Mouse (Mus musculus) heart, embryonic 10.5 days (tissue): Measurements from ENCODE around the gene Ifi35. TPM values are rescaled to one million over a fixed set of nuclear protein-coding genes. Genes with fewer than 3 reads are reported as not detected.
"Not testable (repeated sequence)": the region's sequence is repeated elsewhere in the genome, so short reads cannot be mapped to it uniquely, and the experiment has no call there.

Experiments used
- DNase-seq: peaks from one replicate; pipeline ENCODE4 v3.0.0-alpha.2; 2017; ENCODE audit warnings: low spot score
- H3K27ac ChIP-seq: fragments of 300-500 bp; sonication (generic); 2 replicates; pipeline ENCODE4 v1.5.1; 2016; ENCODE audit warnings: mild to moderate bottlenecking
- H3K27me3 ChIP-seq: fragments of 300-500 bp; sonication (generic); 2 replicates; pipeline ENCODE4 v1.6.1; 2016; ENCODE audit warnings: mild to moderate bottlenecking; ENCODE audit not compliant: poor library complexity, insufficient read depth, severe bottlenecking
- H3K36me3 ChIP-seq: fragments of 300-500 bp; sonication (generic); 2 replicates; pipeline ENCODE4 v1.6.1; 2016; ENCODE audit warnings: mild to moderate bottlenecking, moderate library complexity
- H3K4me1 ChIP-seq: fragments of 300-500 bp; sonication (generic); 2 replicates; pipeline ENCODE4 v1.6.1; 2016; ENCODE audit warnings: mild to moderate bottlenecking
- H3K4me3 ChIP-seq: fragments of 300-500 bp; sonication (generic); 2 replicates; pipeline ENCODE4 v1.5.1; 2016; ENCODE audit warnings: mild to moderate bottlenecking, moderate library complexity
- H3K9me3 ChIP-seq: fragments of 300-500 bp; sonication (generic); 2 replicates; pipeline ENCODE4 v1.6.1; 2016; ENCODE audit warnings: mild to moderate bottlenecking, moderate library complexity
- WGBS: fragments of 180-500 bp; shearing (Covaris S2); methylation state at CpG from one replicate; pipeline ENCODE4 v1.1.7; 2016; 5-methylcytosine and 5-hydroxymethylcytosine counted together
- polyA plus RNA-seq: library from polyadenylated mRNA; unstranded; fragments of >200 nt; fragmentation: Nextera tagmentation; extraction: Ambion mirVana; gene quantifications from 2 replicates; pipeline ENCODE4 v1.2.1, GENCODE M21; 2016

Ifi35 gene
- polyA plus RNA-seq, 1 experiment from 2014 or later, result 9.4 TPM

DNA sequence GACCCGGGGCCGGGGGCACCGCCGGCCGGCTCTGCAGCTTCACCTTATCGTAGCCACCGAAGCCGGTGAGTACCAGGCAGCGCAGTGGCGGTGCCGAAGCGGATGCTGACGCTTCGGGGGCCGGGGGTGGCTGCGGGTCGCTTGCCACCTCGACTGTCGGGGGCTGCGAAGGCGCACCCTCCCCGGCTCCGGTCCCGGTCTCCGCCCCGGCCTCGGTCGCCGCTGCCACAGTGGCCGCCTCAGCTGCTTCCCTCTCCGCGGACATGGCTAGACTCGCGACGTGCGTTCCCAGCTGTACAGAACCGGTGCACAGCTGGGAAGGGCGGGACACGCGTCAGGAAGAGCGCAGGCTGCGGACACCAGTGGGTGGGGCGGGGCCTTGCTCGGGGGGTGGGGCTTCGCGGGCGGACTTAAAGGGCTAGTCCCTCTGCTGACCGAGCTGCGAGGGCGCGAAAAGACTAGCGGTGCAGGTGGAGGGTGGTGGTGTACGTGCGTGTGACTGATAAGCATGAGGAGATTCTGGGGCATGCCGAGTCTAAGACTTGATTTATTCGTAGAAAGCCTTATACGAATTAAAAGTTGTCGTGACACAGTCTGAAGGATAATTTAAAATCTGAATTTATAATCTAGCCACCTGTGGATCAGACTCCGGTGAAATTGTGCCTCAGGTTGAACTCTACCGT is 17.8 kb downstream of the Ifi35 start, which contains the start of gene Vat1:
Gene Vat1 (minus strand): TSS at position 362 of the 683 bp plus-strand sequence.
- Histone ChIP-seq H3K9me3 (no peaks in the 10 kb centered on the region), H3K36me3 (peaks cover 19% of the 10 kb centered on the region), H3K4me1 (peaks cover 74% of the 10 kb centered on the region), H3K4me3 (peak within 1 kb of the TSS; percentile 95), H3K27me3 (0 out of 2 replicates have a peak, but pooled peaks cover 4% of the 10 kb centered on the region), H3K27ac (peak within 1 kb of the TSS; percentile 91)
- WGBS, result 1% methylated on average over 60 of the region's 60 CpGs
- peak; percentile 92 for DNase-seq

GRCm38 (mm10) chr11:101466552-101466950 is 18.3 kb downstream of the Ifi35 start:
- 58% methylated on average over 5 of the region's 5 CpGs for WGBS
- H3K9me3 ChIP-seq, H3K27ac ChIP-seq, DNase-seq, H3K27me3 ChIP-seq: not testable (repeated sequence)
- H3K4me3 ChIP-seq, result peak overlapping the region; percentile 95
- peaks cover 18% of the 10 kb centered on the region for H3K36me3 ChIP-seq
- peaks cover 80% of the 10 kb centered on the region for H3K4me1 ChIP-seq

DNA sequence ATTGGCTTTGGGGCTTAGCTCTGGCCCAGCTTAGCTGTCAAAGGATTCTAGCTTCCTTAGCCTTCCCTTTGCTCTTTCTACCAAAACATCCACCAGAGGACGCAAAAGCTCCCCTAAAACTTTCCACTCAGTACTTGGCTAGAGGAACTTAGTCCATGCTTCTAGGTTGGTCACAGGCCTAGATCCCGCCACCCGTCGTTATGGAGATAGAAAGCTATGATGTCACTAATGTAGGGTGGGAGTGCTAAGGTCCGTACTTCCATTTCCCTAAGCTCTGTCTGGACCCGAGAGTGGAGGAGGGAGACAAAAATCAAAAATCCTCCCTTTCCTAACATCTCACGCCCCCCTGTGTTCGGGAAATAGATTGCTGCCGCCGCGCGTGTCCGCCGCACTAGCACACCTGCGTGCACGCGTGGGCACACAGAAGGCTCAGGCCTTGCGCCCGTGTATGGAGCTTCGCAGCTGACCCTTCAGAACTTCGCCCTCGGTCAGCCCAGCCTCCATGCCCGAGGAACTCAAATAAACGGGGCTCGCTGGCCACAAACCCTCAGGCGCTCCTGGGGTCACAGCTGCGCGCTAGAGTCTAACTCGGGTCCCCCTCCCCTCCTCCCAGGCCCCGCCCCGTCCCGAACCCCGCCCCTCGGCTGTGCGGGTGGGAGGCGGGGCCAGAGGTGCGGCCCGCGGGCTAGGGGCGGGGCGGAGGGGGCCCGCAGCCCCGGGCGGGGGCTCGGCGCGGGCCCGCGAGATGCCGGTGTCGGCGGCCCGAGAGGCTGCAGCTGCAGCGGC is 19.5 kb downstream of the Ifi35 start:
- peak; percentile 87 for DNase-seq
- under 1% methylated on average over 54 of the region's 54 CpGs for WGBS
- Histone ChIP-seq H3K4me1 (peaks cover 83% of the 10 kb centered on the region), H3K27ac (peak overlapping the region; percentile 95), H3K27me3 (0 out of 2 replicates have a peak, but pooled peaks cover 4% of the 10 kb centered on the region), H3K36me3 (peaks cover 8% of the 10 kb centered on the region), H3K9me3 (no peaks in the 10 kb centered on the region), H3K4me3 (peak overlapping the region; percentile 95)

DNA sequence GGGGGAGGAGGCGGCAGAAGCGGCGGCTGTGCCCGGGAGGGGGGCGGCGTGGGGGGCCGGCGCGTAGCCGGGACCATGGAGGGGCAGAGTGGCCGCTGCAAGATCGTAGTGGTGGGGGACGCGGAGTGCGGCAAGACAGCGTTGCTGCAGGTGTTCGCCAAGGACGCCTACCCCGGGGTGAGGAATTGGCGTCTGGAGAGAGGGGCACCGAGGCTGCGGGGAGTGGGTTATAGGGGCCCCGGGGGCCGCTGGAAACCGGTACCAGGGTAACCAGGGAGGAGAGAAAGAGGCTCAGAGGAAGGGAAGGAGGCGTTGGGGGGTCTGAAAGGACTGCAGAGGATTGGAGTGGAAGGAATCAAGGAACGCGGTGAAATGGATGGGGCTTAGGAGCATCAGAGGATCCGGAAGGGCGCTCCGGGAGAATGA is 20.1 kb downstream of the Ifi35 start:
- under 1% methylated on average over 30 of the region's 31 CpGs for WGBS
- DNase-seq, result no peak
- H3K4me3 ChIP-seq, result peak overlapping the region; percentile 95

GRCm38 (mm10) chr11:101468731-101469130 is 20.5 kb downstream of the Ifi35 start:
- Histone ChIP-seq H3K36me3 (peaks cover 8% of the 10 kb centered on the region), H3K27ac (peak overlapping the region; percentile 95), H3K4me1 (peaks cover 77% of the 10 kb centered on the region), H3K4me3 (peak overlapping the region; percentile 95), H3K9me3 (no peaks in the 10 kb centered on the region), H3K27me3 (0 out of 2 replicates have a peak, but pooled peaks cover 4% of the 10 kb centered on the region)
- DNase-seq, result no peak
- WGBS, result 5% methylated on average over 13 of the region's 13 CpGs

More for the DNA sequence above, 20.1 kb downstream of the Ifi35 start:
- Histone ChIP-seq H3K36me3 (peaks cover 8% of the 10 kb centered on the region), H3K27ac (peak overlapping the region; percentile 95), H3K4me1 (peaks cover 81% of the 10 kb centered on the region), H3K27me3 (0 out of 2 replicates have a peak, but pooled peaks cover 4% of the 10 kb centered on the region), H3K9me3 (no peaks in the 10 kb centered on the region)

DNA sequence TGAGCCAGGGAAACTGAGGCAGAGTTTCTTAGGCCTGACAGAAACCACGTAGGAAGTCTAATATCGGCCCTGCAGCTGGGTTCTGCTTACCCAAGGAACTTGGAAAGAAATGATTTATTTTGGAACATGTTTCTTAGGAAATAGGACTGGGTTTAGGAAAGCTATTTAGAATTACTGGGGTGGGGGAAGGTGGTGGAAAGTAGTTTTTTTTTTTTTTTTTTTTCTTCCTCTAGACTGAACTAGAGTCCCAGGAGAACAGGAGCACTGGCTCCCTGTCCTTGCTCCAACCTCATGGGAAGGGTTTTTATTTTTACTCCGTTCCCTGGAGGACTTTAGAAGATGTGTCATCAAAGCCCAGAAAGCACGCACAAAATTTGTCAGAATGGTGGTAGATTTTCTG is 20.9 kb downstream of the Ifi35 start:
- no peaks in the 10 kb centered on the region for H3K9me3 ChIP-seq
- 59% methylated on average over 4 of the region's 4 CpGs for WGBS
- peaks cover 8% of the 10 kb centered on the region for H3K36me3 ChIP-seq
- H3K27ac ChIP-seq, result peak overlapping the region; percentile 95; the same call in 1 of the 2 replicates
- H3K4me3 ChIP-seq, result peak overlapping the region; percentile 95
- H3K4me1 ChIP-seq, result peaks cover 73% of the 10 kb centered on the region
- DNase-seq, result no peak
- 0 out of 2 replicates have a peak, but pooled peaks cover 4% of the 10 kb centered on the region for H3K27me3 ChIP-seq

DNA sequence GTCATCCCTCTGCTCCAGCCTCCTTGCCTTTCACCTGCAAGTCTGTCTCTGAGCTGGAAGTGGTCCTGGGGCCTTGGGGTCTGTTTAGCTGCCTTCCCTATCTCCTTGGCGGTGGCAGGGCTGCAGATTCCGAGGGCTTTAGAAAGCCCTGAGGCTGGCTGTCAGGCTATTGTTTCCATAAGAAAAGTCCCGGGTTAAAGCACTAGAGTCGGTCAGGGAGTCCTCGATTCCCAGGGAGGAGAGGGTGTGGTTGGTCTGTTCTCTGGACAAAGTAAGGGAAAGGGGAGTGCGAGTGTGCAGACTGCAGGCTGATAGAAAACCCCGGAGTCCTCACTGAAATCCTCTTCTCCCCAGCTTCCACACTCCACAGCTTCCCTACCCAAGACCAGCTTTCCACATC is 22.0 kb downstream of the Ifi35 start:
- H3K36me3 ChIP-seq, result peaks cover 8% of the 10 kb centered on the region
- no peaks in the 10 kb centered on the region for H3K9me3 ChIP-seq
- DNase-seq, result no peak
- H3K27ac ChIP-seq, result peak overlapping the region; percentile 36; the same call in 1 of the 2 replicates
- WGBS, result 24% methylated on average over 7 of the region's 7 CpGs
- H3K27me3 ChIP-seq, result 0 out of 2 replicates have a peak, but pooled peaks cover 4% of the 10 kb centered on the region
- H3K4me3 ChIP-seq, result peak overlapping the region; percentile 22; the same call in 1 of the 2 replicates
- H3K4me1 ChIP-seq, result peaks cover 62% of the 10 kb centered on the region

GRCm38 (mm10) chr11:101471926-101472325 is 23.7 kb downstream of the Ifi35 start:
- H3K4me3 ChIP-seq, result no peak overlapping the region
- WGBS, result 47% methylated on average over 3 of the region's 3 CpGs
- 0 out of 2 replicates have a peak, but pooled peaks cover 4% of the 10 kb centered on the region for H3K27me3 ChIP-seq
- no peak for DNase-seq
- no peak overlapping the region for H3K27ac ChIP-seq
- H3K4me1 ChIP-seq, result peaks cover 54% of the 10 kb centered on the region
- H3K36me3 ChIP-seq, result peaks cover 8% of the 10 kb centered on the region
- no peaks in the 10 kb centered on the region for H3K9me3 ChIP-seq

GRCm38 (mm10) chr11:101472336-101472735 is 24.1 kb downstream of the Ifi35 start:
- H3K27me3 ChIP-seq, result 0 out of 2 replicates have a peak, but pooled peaks cover 4% of the 10 kb centered on the region
- peaks cover 8% of the 10 kb centered on the region for H3K36me3 ChIP-seq
- DNase-seq, result no peak
- peaks cover 55% of the 10 kb centered on the region for H3K4me1 ChIP-seq
- H3K27ac ChIP-seq, result no peak overlapping the region
- no peak overlapping the region for H3K4me3 ChIP-seq
- no peaks in the 10 kb centered on the region for H3K9me3 ChIP-seq
- WGBS, result 37% methylated on average over 7 of the region's 7 CpGs

DNA sequence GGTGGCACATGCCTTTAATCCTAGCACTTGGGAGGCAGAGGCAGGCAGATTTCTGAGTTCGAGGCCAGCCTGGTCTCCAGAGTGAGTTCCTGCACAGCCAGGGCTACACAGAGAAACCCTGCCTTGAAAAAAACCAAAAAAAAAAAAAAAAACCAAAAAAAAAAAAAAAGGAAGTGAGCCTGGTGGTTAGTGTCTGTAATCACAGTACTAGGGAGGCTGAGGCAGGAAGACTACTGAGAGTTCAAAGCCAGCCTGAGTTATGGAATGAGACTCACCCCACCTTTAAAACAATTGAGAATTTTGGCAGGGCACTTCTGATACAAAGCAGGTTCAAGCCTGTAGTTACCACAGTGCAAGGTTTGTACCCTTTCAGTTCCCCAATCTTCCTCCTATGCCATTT is 25.5 kb downstream of the Ifi35 start:
- H3K27me3 ChIP-seq, H3K27ac ChIP-seq, H3K9me3 ChIP-seq, H3K4me3 ChIP-seq, H3K36me3 ChIP-seq, DNase-seq: not testable (repeated sequence)
- 68% methylated on average over 1 of the region's 1 CpGs for WGBS
- H3K4me1 ChIP-seq, result peaks cover 50% of the 10 kb centered on the region

DNA sequence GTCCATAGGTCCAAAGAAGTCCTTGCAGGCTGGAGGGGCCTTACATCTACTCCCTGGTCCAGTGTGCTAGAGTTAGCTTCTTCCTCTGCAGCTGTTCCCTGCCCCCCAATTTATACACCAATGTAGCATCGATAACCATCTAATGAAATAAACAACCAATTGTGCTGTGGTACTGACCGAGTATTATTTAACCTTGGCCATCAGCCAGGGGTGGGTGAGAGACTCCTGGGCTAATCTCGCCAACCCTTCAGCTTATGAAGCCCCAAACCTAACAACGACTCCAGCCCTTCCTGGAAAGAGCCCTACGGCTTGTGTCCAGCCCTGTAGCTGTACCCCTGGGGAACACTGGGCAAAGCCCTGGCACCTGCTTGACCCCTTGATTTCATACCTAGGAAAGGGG is 26.1 kb downstream of the Ifi35 start:
- Histone ChIP-seq H3K36me3 (peaks cover 8% of the 10 kb centered on the region), H3K9me3 (no peaks in the 10 kb centered on the region), H3K4me3 (no peak overlapping the region), H3K27me3 (0 out of 2 replicates have a peak, but pooled peaks cover 4% of the 10 kb centered on the region), H3K27ac (no peak overlapping the region), H3K4me1 (peaks cover 51% of the 10 kb centered on the region)
- WGBS, result 64% methylated on average over 5 of the region's 5 CpGs
- DNase-seq, result no peak

DNA sequence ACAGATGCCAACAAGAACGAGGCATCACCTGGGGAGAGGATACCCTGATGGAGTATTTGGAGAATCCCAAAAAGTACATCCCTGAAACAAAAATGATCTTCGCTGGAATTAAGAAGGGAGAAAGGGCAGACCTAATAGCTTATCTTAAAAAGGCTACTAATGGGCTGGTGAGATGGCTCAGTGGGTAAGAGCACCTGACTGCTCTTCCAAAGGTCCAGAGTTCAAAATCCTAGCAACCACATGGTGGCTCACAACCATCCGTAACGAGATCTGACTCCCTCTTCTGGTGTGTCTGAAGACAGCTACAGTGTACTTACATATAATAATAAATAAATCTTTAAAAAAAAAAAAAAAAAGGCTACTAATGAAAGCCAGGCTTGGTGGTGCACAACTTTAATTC is 28.2 kb downstream of the Ifi35 start:
- H3K27ac ChIP-seq, result not testable (repeated sequence)
- WGBS, result 90% methylated on average over 4 of the region's 4 CpGs

DNA sequence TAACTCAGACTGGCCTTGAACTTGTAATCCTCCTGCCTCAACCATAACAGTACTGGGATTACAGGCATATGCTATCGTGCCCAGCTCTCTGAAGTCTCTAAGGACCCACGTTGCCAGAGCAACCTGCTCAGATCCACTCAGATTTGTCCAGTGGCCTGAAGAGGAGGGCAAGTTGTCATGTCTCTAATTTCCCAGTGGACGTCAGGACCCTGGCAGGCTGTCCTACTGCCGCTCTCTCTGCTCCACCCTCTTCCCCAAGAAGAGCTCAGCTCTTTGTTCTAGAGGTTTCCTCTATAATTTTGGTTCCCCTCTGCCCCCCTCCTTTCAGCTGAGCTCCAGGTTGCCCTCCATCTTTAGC is 29.0 kb downstream of the Ifi35 start:
- Histone ChIP-seq H3K27ac (peak overlapping the region; percentile 42; the same call in 1 of the 2 replicates), H3K4me1 (peaks cover 49% of the 10 kb centered on the region), H3K36me3 (no peaks in the 10 kb centered on the region), H3K27me3 (no peaks in the 10 kb centered on the region), H3K9me3 (no peaks in the 10 kb centered on the region), H3K4me3 (no peak overlapping the region)
- DNase-seq, result no peak
- 41% methylated on average over 4 of the region's 4 CpGs for WGBS

More for the DNA sequence above, 28.2 kb downstream of the Ifi35 start:
- H3K27me3 ChIP-seq, H3K4me3 ChIP-seq, H3K36me3 ChIP-seq, H3K9me3 ChIP-seq, DNase-seq: not testable (repeated sequence)
- peaks cover 55% of the 10 kb centered on the region for H3K4me1 ChIP-seq
